Mouse (Mus musculus): Measurements from ENCODE around the gene Ppox.

DNA sequence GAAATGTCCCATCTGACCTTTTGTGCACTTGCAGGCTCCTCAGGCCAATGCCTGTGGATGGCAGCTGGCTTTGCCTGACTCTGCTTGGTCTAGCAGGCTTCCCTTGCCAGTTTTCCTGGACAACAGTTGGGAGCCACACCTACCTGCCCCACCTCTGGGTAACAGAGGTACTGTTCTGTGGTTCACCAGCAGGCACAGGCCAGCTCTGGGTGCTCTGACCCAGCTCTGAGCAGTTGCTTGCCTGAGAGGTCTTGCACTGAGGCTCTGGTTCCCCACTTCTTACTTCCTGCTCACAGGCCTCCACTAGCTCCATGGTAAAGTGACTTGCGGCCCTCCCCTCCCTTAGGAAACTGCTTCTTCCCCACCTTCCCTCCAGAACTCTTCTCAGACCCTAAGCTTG is 41.0 kb upstream of the Ppox start:
- TF ChIP-seq GATA1 (IDR thresholded peaks at IDR 0.05; ENCODE audit: borderline replicate concordance, low read length): no peak
- TF ChIP-seq CTCF (IDR thresholded peaks at IDR 0.05; ENCODE audit: low read depth, low read length): no peak
- no peak for TF ChIP-seq POLR2AphosphoS5 (IDR thresholded peaks at IDR 0.05; ENCODE audit: insufficient replicate concordance, low read depth, low read length)
- no peak for TF ChIP-seq TAL1 (conservative IDR thresholded peaks at IDR 0.05; ENCODE audit: low read depth, low read length)
- no peak for TF ChIP-seq GATA2 (IDR thresholded peaks at IDR 0.05; ENCODE audit: borderline replicate concordance, low read depth, low read length)

Data from G1E (cell line).